Mouse (Mus musculus): ENCODE measurements at regions not wholly inside any gene's neighbourhood (a gene's known extent, or its start where the extent isn't known, plus 50 kb on each side); places are given as distances from the start of the nearest gene placed in this dataset. TPM values are rescaled to one million over a fixed set of nuclear protein-coding genes. Genes with fewer than 3 reads are reported as not detected.

DNA sequence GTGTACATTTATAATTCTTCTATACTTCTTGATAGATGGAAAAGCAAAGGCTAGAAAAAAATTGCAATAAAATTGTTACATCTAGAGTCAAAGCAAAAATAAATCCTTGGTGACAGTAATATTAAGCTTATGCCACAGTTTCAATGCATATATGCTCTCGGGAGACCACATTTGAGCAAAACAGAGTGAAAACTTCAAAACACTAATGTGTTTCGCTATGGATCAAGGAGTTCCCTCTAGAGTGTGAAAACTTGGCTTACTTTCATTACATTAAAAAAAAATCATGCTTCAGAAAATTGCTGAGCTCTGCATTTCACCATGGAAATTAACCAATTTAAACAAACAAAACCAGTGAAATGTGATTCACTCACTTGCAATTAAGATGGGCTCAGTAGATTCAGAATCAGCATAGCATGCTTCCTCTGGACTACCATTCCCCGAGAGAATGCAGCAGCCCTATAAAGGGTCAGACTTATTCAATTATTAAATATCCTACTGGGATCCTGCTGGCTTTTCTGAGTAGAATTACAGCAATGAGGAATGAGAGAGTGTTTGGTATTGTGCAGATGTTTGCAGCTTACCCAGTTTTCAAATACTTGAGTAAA is 888.7 kb upstream of the Slitrk1 start:
- H3K27me3 ChIP-seq = no peaks in the 10 kb centered on the region
- WGBS = 47% methylated on average over 3 of the region's 3 CpGs
- H3K9ac ChIP-seq = no peak overlapping the region
- no peak overlapping the region for H3K4me3 ChIP-seq
- H3K36me3 ChIP-seq = no peaks in the 10 kb centered on the region
- H3K27ac ChIP-seq = no peak overlapping the region
- no peak overlapping the region for H3K4me2 ChIP-seq
- H3K4me1 ChIP-seq = no peaks in the 10 kb centered on the region
- ATAC-seq (ENCODE audit: insufficient number of reproducible peaks, insufficient read depth, low FRiP score, low TSS enrichment, low read depth) = no peak
- no peaks in the 10 kb centered on the region for H3K9me3 ChIP-seq

DNA sequence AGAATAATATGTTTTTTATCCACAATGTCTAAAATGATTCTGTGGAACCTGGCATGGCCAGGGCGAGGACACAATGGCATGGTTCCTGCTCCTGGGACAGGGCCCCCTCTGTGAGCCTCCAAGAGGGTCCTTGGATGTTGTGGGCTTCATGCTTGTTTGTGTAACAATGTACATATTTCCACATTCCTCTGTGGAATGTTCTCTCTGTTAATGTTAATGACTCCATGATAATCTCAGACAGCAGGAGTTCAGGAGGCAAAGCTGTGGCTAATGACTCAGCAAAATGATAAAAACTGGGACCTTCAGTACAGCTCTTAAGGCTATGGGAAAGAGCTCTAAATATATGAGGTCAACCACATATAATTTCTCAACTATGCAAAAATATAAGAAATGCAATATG is 858.3 kb upstream of the Slitrk1 start:
- ATAC-seq (ENCODE audit: insufficient number of reproducible peaks, insufficient read depth, low FRiP score, low TSS enrichment, low read depth) = no peak

DNA sequence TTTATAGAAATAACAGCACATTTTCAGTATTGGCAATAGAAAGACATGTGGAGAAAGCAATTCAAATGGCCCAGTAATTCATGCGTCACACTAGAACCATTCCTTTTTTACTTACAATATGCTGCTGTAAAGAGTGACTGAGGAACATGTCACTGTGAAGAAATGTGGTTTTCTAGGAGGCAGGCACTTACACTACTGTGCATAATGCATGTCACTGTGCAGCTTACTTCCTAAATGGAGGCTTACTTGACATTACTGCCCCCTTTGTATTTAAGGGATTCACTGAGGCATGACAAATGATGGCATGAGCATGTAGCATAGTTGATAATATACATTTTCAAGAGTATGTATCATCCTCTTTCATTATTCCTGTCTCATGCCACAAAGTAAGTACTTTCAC is 846.9 kb upstream of the Slitrk1 start:
- 80% methylated on average over 1 of the region's 1 CpGs for WGBS
- no peaks in the 10 kb centered on the region for H3K4me1 ChIP-seq
- H3K36me3 ChIP-seq = no peaks in the 10 kb centered on the region
- no peak overlapping the region for H3K4me2 ChIP-seq
- no peak overlapping the region for H3K9ac ChIP-seq
- H3K9me3 ChIP-seq = no peaks in the 10 kb centered on the region
- H3K27ac ChIP-seq = no peak overlapping the region
- H3K27me3 ChIP-seq = no peaks in the 10 kb centered on the region
- no peak for ATAC-seq (ENCODE audit: insufficient number of reproducible peaks, insufficient read depth, low FRiP score, low TSS enrichment, low read depth)
- no peak overlapping the region for H3K4me3 ChIP-seq

More for the DNA sequence above, 858.3 kb upstream of the Slitrk1 start:
- H3K4me3 ChIP-seq = no peak overlapping the region
- H3K9ac ChIP-seq = no peak overlapping the region
- H3K36me3 ChIP-seq = no peaks in the 10 kb centered on the region
- no peak overlapping the region for H3K4me2 ChIP-seq
- no peak overlapping the region for H3K27ac ChIP-seq
- H3K4me1 ChIP-seq = no peaks in the 10 kb centered on the region
- no peaks in the 10 kb centered on the region for H3K27me3 ChIP-seq
- 71% methylated on average over 1 of the region's 1 CpGs for WGBS
- no peaks in the 10 kb centered on the region for H3K9me3 ChIP-seq

Small RNA genes lying in the stretch of these regions (microRNA-seq; reads per million reads assigned to microRNA genes)
- gene Gm24369 = not detected
